Mouse (Mus musculus) MN1 (cell line): ENCODE results near the gene Zbtb12.
A peak's percentile ranks its signal among the peaks of the same experiment; 100 is the strongest.
"Not testable (repeated sequence)": the region's sequence is repeated elsewhere in the genome, so short reads cannot be mapped to it uniquely, and the experiment has no call there.

ENCODE experiments used
- DNase-seq: peaks from one replicate; pipeline ENCODE4 v3.0.0-alpha.2; 2016; ENCODE audit warnings: low spot score

Gene Zbtb12

DNA sequence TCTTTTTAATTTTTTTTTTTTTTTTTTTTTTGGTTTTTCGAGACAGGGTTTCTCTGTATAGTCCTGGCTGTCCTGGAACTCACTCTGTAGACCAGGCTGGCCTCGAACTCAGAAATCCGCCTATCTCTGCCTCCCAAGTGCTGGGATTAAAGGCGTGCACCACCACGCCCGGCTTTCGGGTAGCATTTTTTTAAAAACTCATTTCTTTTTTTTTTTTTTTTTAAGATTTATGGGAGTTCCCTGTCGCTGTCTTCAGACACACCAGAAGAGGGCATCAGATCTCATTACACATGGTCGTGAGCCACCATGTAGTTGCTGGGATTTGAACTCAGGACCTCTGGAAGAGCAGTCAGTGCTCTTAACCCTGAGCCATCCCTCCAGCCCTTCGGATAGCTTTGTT is 22.7 kb downstream of the Zbtb12 start:
- DNase-seq, result not testable (repeated sequence)

DNA sequence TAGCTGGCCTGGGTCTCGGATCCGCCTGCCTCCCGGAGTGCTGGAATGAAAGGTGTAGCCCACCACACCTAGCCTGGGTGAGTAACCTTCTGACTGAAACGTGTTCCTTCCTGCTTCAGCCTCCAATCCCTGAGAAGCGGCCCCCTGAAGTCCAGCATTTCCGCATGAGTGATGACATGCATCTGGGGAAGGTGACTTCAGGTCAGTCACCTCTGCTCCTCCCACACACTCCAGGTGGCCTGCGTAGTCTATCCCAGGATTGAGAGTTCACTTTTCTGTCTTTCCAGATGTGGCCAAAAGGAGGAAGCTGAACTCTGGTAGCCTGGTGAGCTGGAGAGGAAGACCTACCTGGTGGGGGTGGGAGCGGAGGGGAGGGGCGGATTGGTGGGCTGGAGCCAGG is 23.6 kb downstream of the Zbtb12 start:
- no peak for DNase-seq

DNA sequence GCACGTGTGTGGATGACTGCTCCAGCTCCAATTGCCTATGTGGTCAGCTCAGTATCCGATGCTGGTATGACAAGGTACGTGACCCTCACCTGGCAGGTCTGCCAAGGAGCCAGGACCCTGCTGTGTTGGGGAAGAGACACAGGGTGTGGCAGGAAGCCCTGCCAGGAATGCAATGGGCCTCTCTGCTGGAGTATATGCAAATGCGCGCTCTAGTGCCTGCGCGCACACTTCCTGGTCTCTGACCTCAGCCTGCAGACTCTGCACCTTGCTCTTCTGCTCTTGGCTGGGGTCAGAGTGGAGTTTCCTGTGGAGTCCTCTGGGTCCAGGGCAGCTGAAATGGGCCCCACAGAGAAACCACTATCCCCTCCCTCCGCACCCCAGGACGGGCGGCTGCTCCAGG is 31.7 kb downstream of the Zbtb12 start:
- no peak for DNase-seq

DNA sequence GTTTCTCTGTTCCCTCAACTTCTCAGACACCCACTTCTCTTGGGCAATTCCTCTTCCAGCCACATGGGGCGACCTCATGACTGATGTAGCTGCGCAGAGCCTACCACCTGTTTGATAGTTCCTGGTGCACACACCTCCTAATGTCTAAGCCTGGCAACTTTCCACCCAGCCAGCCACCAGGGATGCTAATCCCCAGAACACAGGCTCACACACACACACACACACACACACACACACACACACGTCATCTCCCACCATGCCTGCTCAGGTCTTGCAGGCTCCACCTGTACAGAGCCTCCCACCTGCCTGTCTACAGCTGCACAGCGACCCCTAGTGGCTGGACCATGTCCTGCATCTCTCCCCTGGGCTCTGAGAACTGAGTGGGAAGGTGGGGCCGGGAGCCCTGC is 32.7 kb downstream of the Zbtb12 start:
- DNase-seq, result peak; percentile 81

DNA sequence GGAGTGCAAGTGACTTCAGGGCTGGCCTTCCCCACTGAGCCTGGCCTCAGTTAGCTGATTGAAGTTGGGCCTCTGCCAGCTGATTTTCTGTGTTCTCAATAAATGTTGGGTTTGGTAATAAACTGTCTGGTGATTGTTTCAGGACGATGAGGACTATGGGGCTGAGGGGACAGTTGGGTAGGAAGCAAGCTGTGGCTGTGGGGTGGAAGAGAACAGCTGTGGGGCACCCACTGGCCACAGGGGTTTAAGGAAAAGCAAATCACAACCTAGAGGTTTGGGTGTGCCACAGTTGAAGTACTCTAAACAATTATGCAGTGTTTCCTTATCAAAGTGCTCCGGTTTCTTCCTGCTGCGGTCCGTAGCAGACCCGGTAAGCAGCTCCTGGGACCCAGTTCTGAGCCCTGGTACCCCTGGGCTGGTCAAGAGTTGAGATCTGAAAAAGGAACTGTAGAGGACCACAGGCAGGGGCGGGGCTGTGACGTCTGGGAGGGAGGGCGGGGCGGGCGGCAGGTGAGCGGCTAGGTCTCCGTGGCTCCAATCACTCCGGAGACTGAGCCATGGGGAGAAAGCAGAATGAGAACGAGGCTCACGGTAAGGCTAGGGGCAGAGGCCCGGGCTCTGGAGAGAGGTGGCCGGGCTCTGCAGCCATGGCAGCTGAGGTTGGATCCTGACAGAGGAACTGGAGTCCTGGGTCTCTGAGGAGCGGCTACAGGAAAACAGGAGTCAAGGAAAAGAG is 34.8 kb downstream of the Zbtb12 start, which contains the start of gene Slc44a4:
Gene Slc44a4, plus strand, starts transcription at position 537 of the 736 bp plus-strand sequence.
- no peak for DNase-seq

DNA sequence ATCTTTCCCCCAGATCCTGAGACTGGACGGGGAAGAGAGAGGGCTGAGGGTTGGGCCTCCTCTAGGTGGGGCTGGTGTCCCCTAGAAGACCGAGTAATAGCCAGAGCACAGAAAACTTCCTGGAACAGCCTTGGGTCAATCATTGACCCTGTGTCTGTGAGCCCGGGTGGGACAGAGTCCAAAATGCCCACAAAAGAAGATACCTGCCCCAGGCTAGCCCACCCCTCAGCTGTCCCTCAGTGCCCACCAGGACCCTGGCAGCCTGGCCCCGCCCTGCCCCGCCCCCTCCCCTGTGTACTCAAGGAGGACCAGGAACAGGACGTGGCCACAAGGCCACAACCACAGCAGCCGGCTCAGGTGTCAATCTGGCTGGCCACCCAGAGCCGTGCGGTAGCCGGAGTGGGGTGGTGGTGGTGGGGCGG is 36.1 kb downstream of the Zbtb12 start:
- DNase-seq, result peak; percentile 51

DNA sequence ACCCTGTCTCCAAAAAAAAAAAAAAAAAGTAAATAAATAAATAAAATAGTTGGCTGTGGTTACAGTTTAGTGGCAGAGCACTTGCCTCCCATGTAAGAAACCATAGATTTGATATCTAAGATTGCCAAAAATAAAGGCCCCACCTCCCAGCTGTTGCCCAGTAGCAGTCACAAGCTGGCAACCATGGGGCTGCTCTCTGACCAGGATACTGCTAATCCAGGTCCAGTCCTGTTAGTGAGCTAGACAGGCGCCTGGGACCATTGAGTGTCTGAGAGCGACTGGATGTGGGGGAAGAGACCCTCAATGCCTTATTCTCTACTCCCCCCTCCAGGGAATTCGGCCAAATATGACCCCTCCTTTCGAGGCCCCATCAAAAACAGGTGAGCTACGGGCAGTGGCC is 37.0 kb downstream of the Zbtb12 start:
- no peak for DNase-seq

DNA sequence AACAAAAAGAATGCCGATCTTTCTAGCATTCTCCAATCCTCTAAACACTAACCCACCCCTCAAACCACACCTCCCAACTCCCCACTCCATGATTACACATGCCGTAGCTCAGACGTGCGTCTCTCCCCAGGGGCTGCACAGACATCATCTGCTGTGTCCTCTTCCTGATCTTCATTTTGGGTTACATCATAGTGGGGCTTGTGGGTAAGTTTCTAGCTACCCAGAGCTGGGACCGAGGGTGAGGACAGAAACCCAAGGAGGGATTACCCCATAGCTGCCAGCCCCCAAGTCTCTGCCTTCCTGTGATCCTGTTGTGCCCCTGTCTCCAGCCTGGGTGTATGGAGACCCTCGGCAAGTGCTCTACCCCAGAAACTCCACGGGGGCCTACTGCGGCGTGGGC is 37.9 kb downstream of the Zbtb12 start:
- DNase-seq, result no peak

DNA sequence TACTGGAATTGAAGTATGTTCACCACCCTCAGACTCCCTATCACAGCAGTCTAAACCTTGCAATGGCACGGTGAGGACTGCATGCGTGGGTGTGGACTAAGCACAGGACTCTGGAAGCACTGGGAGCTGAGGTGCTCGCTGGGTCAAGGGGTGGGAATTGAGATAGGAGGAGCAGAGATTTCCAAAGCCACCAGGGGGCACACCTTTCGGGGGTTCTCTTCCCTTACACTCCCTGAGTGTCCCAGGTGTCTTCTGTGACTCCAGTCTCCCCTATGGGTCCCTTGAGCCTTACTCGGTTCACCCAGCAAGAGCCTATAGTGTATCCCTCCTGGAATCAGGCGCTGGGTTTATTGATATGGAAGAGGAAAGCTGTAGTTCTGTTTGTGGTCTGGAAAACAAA is 43.7 kb downstream of the Zbtb12 start:
- peak; percentile 26 for DNase-seq

DNA sequence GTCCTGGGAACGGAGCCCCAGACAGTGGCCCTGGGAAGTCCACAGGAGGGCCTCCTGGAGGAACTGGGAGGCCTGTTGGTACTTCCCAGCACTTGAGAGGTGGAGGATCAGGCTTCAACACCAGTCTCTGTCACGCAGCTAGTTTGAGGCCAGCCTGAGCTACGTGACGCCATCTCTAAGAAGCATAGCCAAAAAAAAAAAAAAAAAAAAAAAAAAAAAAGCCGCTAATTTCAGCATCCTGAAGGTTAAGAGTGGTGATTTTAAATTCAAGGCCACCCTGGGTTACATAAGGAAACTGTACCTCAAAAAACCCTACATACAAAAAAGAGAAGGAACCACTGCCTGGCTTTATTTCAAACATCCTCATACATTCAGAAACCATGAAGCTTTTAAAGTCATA is 45.0 kb downstream of the Zbtb12 start:
- DNase-seq, result no peak

DNA sequence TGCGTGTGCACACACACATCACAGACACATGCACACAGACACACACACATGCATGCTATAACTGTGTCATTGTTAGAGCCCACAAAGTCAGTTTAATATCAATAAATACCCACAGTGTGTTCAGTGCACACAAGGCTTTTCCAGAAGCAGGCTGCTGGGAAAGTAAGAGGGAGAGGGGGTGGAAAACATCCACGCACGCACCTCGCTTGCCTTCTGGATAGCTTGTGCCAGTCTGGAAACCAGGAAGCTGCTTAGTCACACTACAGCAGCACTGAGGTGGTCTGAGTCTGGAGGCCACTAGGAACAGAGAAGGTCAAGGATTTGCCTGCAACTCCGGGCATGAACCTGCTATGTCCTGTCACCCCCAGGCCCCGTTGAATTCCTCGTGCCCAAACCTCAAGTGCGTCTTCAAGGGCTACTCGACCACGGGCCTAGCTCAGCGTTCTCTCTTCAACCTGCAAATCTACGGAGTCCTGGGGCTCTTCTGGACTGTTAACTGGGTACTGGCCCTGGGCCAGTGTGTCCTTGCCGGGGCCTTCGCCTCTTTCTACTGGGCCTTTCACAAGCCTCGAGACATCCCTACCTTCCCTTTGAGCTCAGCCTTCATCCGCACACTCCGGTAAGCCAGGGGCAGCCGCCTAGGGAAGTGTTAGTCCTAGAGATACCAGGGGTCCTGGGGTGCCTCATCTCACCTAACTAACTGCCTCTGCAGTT is 48.2 kb downstream of the Zbtb12 start:
- no peak for DNase-seq

DNA sequence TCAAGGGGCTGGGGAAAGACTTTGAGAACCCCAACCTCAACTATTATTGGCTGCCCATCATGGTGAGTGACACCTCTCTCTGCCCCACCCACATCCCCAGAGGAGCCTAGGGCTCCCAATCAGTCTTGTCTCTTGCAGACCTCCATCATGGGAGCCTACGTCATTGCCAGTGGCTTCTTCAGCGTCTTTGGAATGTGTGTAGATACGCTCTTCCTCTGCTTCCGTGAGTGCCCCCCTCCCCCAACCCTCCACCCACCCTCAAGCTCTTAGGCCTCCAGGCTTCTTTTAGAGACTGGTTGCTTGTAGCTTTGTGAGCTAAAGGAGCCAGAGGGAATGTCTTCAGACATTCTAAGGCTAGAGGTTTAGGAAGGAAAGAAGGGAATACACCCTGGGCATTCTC is 49.6 kb downstream of the Zbtb12 start:
- no peak for DNase-seq

DNA sequence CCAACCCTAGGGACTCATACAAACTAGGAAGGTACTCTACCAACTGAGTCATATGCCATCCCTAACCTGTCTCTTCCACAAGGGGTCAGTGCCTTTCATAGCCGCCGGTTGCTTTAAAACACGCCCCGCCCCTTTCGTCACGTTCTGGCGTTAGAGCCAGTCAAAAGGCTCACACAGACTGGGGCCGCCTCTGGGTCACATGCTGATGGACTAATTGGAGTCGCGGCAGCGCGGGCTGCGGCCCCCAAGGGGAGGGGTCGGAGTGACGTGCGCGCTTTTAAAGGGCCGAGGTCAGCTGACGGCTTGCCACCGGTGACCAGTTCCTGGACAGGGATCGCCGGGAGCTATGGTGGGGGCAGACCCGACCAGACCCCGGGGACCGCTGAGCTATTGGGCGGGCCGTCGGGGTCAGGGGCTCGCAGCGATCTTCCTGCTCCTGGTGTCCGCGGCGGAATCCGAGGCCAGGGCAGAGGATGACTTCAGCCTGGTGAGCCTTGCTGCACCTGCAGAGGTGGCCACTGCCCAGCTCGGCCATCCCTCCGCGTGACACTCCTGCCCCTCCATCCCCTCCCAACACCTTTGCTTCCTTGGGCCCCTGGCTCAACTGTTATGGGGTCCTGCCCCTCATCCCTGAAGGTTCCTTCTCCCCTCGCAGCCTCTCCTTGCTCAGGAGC is 51.9 kb downstream of the Zbtb12 start, which contains the start of gene Neu1:
Gene Neu1, plus strand, starts transcription at position 193 of the 674 bp plus-strand sequence.
- peak; percentile 99 for DNase-seq

DNA sequence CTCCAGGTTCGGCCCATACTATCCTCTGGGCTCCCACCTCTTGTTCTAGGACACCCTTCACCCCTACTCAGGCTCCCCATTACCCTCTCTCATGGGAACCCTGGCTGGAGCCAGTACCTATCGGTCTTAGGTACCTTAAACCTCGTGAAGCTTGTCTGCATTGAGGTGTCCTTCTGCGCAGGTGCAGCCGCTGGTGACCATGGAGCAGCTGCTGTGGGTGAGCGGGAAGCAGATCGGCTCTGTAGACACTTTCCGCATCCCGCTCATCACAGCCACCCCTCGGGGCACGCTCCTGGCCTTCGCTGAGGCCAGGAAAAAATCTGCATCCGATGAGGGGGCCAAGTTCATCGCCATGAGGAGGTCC is 52.4 kb downstream of the Zbtb12 start:
- DNase-seq, result no peak

DNA sequence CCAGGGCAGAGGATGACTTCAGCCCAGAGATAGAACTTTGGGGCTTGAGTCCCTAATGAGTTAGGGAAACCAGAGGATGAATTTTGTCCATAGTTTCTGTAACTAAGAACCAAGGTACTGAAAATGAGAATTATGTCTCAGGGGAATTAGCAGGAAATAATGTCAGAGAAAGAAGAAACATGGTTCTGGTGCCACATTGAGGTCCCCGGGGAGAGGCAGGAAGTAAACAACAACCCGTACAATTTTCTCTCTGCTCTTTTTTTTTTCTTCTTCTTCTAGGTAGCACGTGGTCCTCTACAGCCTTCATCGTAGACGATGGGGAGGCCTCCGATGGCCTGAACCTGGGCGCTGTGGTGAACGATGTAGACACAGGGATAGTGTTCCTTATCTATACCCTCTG is 53.0 kb downstream of the Zbtb12 start:
- DNase-seq, result no peak

DNA sequence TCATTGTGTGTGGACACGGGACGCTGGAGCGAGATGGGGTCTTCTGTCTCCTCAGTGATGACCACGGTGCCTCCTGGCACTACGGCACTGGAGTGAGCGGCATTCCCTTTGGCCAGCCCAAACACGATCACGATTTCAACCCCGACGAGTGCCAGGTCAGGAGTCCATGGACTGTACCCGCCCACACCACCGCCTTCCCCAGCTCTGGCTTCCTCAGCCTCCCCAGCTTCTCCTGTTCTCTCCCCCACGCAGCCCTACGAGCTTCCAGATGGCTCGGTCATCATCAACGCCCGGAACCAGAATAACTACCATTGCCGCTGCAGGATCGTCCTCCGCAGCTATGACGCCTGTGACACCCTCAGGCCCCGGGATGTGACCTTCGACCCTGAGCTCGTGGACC is 54.7 kb downstream of the Zbtb12 start:
- DNase-seq, result no peak

DNA sequence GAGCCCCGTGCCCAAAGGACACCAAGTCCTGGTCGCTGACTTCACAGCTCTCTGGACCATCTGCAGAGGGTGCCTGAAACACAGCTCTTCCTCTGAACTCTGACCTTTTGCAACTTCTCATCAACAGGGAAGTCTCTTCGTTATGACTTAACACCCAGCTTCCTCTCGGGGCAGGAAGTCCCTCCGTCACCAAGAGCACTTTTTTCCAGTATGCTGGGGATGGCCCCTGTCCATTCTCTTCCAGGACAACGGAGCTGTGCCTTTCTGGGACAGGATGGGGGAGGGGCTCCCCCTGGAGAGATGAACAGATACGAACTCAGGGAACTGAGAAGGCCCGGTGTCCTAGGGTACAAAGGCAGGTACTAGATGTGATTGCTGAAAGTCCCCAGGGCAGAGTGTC is 55.5 kb downstream of the Zbtb12 start:
- DNase-seq, result no peak

DNA sequence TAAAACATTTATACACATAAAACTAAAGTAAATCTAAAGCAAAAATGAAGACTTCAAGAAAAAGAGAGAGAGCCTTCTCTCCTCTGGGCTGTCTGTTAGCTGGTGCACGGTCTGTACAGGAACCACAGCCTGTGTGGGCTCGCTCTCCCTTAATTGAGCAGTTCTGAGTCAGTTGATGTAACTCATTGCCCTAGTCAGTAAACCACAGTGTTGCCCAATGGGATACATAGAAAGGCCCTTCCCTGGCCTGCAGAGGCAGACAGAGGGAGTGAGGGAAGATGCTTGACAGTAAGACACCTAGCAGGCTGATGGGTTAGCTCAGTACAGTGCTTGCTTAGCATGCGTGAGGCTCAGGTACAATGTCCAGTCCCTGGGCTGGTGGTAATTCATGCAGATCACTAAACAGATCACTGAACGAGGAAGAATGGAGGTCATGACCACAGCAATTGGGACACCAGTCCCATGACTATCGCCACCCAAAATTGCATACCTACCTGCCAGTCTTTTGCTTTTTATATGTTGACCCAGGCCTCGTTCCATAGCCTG is 58.8 kb downstream of the Zbtb12 start:
- no peak for DNase-seq

DNA sequence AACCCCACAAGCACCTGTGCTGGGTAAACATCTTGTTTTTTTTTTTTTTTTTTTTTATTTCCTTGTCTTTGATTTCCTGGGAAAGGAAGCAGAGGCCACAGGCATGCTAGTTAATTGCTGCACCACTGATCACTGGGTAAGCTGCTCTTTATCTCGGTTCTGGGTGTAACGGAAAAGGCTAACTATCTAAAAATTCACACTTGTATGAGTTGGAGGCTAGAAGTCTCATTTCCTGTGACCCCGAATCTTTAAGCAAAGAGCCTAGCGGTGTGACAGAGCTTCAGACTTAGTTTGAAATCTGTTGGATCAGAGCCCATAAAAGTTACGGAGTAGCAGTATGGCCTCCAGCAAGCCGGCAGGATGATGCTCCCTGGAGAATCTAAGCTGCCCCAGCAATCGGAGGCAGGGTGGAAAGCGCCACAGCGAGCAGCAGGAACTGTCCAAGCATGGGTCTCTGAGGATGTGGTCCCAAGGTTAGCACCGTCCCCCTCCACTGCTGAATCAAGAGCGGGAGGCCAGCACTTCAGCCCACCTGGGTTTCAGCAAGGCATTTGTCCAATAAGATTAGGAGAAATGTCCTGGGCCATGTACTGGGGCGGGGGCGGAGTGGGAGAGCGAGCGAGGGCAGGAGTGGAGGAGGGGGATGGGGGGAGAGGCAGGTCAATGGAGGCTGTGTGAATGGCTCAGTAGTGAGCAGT is 62.2 kb downstream of the Zbtb12 start:
- no peak for DNase-seq

DNA sequence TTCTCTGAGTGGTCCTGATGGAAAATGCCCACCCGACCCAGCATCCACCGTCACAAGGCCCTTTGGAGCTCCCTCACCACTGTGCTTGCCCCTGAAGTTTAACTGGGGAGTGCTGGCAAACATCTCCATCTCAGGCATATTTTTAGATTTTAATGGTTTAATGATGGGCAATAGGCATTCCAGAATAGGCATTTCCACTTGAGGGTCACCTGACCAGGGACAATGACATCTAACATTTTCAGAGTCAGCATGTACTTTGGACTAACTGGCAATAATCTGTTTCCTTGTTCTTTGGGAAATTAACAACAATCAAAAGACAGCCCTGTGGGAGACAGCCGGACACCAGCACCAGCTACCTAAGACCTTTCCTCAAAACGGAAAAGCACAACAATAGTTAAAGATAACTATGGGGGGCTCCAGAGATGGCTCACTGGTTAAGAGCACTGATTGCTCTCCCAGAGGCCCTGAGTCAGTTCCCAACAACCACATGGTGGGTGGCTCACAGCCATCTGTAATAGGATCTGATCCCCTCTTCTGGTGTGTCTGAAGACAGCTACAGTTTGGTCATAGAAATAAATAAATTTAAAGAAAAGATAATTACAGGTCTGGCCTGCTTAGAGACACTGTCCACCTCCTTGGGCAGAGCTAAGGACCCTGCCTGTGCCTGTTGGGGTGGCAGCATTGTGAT is 64.0 kb downstream of the Zbtb12 start:
- DNase-seq, result no peak

DNA sequence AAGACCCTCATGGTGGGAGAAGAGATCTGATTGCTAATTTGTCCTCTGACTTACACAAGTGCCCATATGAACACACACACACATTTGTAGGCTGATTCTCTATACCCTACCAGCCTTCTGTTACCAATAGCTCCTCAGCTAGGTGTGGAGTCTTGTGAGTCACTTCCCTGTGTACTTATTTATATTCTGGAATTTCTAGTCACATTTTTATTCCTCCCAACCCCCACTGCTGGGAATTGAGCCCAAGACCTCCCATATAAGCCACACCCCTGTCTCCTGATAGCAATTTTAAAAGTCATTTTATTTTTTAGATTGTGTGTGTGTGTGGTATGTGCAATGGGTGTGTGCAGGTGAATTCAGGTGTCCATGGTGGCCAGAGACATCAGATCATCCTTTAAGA is 65.1 kb downstream of the Zbtb12 start:
- no peak for DNase-seq
